Mouse (Mus musculus): ENCODE measurements around the gene Sync.

DNA sequence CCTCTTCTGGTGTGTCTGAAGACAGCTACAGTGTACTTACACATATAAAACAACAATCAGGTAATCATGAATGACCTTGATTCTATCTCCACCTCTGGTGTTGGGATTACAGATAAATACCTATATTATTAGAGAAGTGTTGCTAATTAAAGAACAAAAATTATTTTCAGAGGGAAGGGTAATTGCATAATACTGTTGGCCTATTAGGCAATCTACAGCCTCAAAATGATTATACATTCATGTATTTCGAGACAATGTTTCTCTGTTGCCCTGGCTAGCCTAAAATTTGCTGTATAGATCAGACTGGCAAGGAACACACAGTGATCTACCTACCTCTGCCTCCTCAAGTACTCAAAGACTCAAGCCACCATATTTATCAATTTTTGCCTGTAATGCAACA, 36.1 kb downstream of the Sync start:
- TF ChIP-seq CTCF (conservative IDR thresholded peaks at IDR 0.05; ENCODE audit: insufficient read depth, insufficient read length, low read depth, low read length) (no peak), POLR2A (IDR thresholded peaks at IDR 0.05; ENCODE audit: low read depth, low read length) (no peak)
